Mouse (Mus musculus) E14TG2a.4 (cell line): ENCODE measurements at regions not wholly inside any gene's neighbourhood (a gene's known extent, or its start where the extent isn't known, plus 50 kb on each side); places are given as distances from the start of the nearest gene placed in this dataset.

ENCODE experiments used
- H3K27me3 ChIP-seq: 2 replicates; pipeline ENCODE4 v1.6.1; 2014; ENCODE audit warnings: low read length, control low read depth; ENCODE audit not compliant: insufficient read depth
- H3K36me3 ChIP-seq: 2 replicates; pipeline ENCODE4 v1.6.1; 2014; ENCODE audit warnings: low read length, control low read depth; ENCODE audit not compliant: insufficient read depth
- H3K4me1 ChIP-seq: replicated peaks from 2 replicates; pipeline ENCODE4 v1.6.1; 2014; ENCODE audit warnings: low read depth, low read length, control low read depth
- H3K4me3 ChIP-seq: replicated peaks from 2 replicates; pipeline ENCODE4 v1.5.1; 2014; ENCODE audit warnings: mild to moderate bottlenecking, low read length
- H3K9me3 ChIP-seq: 2 replicates; pipeline ENCODE4 v1.6.1; 2014; ENCODE audit warnings: low read length, control low read depth
- CTCF ChIP-seq: conservative IDR thresholded peaks from 2 replicates; pipeline ENCODE4 v1.5.1; 2014; ENCODE audit warnings: low read length
- NANOG ChIP-seq: IDR thresholded peaks from 2 replicates; pipeline ENCODE4 v1.6.1; 2014; ENCODE audit warnings: borderline replicate concordance, low read length, mixed read lengths
- POU5F1 ChIP-seq: IDR thresholded peaks from 2 replicates; pipeline ENCODE4 v1.6.1; 2014; ENCODE audit warnings: low read length, borderline replicate concordance

DNA sequence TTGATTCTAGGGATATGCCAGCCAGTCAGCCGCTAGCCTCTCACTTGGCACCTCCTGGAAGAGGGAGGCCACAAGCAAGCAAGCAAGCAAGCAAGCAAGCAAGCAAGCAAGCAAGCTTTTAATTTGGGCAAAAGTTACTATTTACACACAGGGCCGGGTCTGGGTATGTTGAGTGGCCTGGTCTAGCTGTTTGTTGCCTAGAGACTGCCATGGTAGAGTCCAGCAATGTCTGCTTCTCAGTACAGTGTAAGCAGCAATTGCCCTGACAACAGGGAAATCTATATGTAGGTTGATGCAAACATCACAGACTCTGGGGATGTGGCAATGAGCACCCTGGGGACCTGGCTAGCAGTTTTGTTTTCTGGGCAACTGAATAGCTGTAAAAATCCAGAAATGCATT is 51.4 kb upstream of the Tns3 start:
- Histone ChIP-seq H3K36me3 (no peaks in the 10 kb centered on the region), H3K9me3 (peaks cover 4% of the 10 kb centered on the region; the same call in 1 of the 2 replicates), H3K4me3 (no peak overlapping the region), H3K27me3 (no peaks in the 10 kb centered on the region), H3K4me1 (peaks cover 30% of the 10 kb centered on the region)
- TF ChIP-seq CTCF (no peak), POU5F1 (no peak), NANOG (no peak)
